Mouse (Mus musculus) heart, adult 2 months (tissue): ENCODE measurements around the gene Cops4.

Source experiments
- CTCF ChIP-seq: fragments of 200-600 bp; IDR thresholded peaks from 2 replicates; pipeline ENCODE4 v1.8.1; 2022; ENCODE audit warnings: antibody characterized with exemption, mild to moderate bottlenecking, moderate library complexity
- EP300 ChIP-seq: fragments of 200-500 bp; IDR thresholded peaks from 2 replicates; pipeline ENCODE4 v1.6.1; 2011; ENCODE audit warnings: low read depth, low read length, control low read depth; ENCODE audit not compliant: insufficient read depth
- POLR2A ChIP-seq: fragments of 200-500 bp; IDR thresholded peaks from 2 replicates; pipeline ENCODE4 v1.6.1; 2011; ENCODE audit warnings: mild to moderate bottlenecking, low read depth, low read length, control low read depth; ENCODE audit not compliant: insufficient read depth

DNA sequence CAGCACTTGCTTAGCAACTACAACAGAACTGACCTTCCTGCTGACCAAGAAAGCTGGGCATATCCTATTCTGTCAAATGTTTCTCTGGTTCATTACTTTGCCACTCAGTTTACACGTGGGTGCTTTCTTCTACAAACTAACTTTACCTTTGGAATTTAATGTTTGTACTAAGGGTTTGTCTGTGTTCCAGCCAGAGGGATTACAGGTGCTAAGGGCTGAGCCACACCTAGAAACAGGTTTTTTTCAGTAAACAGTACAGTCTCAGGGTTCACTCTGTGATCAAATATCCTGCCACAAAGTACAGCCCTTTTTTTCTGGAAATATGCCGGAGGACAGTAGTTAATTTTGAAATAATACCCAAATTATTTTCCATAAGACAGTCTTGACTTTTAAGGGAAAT lies 30.1 kb downstream of the Cops4 start:
- TF ChIP-seq POLR2A (no peak), EP300 (no peak), CTCF (no peak)
